ENCODE assay signal across 7 mouse cellular contexts in the genomic region with DNA sequence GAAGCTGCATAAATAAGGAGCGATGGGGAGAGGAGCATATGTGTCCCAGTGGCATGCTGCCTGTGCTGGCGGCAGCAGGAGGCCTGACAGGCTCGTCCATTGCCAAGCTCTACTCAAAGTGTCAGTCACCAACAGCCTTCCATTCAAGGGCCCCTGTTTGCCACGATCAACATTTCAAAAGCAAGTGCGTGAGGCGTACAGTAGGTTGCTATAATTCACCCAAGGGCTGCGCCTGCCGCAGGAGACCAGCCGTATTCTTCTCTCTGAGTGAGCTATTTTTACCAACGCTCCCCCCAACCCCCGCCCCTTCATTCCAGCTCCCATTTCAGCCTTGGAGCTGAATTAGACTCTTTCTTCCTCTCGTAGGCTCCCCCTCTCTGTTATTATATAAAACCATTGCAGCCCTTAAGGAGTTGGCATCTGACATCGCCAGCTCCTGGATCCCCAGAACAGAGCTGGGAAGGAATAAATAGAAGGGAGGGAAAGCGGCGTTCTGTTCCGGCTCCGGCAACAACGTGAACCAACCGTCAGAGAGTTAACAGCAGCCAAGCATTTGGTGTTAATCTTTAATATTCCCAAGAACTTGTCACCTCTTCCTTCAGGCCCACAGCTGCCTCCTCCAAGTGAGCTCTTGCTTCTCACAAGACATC. TPM values are rescaled to one million over a fixed set of nuclear protein-coding genes. Genes with fewer than 3 reads are reported as not detected.
DNase-seq lines count a peak whose midpoint lies in the region; ATAC-seq lines count a peak whose summit lies in the region.

No protein-coding gene starts in this region.

- 15% methylated on average over 19 of the region's 19 CpGs for WGBS in heart, embryonic 16.5 days
- 23% methylated on average over 19 of the region's 19 CpGs for WGBS in midbrain, embryonic 16.5 days

- H3K27ac ChIP-seq in heart, embryonic 16.5 days (ENCODE audit: low read length), result peak overlapping the region; percentile 81
- peak overlapping the region; percentile 60 for H3K27ac ChIP-seq in midbrain, embryonic 16.5 days (ENCODE audit: low read length)

- peak; percentile 69 to 70 for DNase-seq in cerebellum, adult 18-20 months
- DNase-seq in cerebellum, postnatal 36 days, result peak; percentile 59 to 65
- DNase-seq in kidney, postnatal 4 days, result peak; percentile 42 to 55
- no peak for DNase-seq in T-cell, adult 2 months (ENCODE audit: low spot score)
- DNase-seq in spleen, postnatal 36 days (ENCODE audit: low spot score in 2 of 2), result no peak

- ATAC-seq in heart, embryonic 16.5 days (replicated peaks; ENCODE audit: extremely low read depth, insufficient read depth, low FRiP score), result peak; percentile 59
- ATAC-seq in midbrain, embryonic 16.5 days, result peak; percentile 61

- no peaks in the 10 kb centered on the region for H3K27me3 ChIP-seq in heart, embryonic 16.5 days (ENCODE audit: control insufficient read depth, insufficient read depth, low read length)
- no peaks in the 10 kb centered on the region for H3K27me3 ChIP-seq in midbrain, embryonic 16.5 days (ENCODE audit: control insufficient read depth, insufficient read depth, low read depth, low read length)

- H3K9me3 ChIP-seq in heart, embryonic 16.5 days (replicated peaks; ENCODE audit: control insufficient read depth, low read length), result no peaks in the 10 kb centered on the region
- H3K9me3 ChIP-seq in midbrain, embryonic 16.5 days (replicated peaks; ENCODE audit: control insufficient read depth, low read length, poor library complexity, severe bottlenecking), result no peaks in the 10 kb centered on the region

- H3K9ac ChIP-seq in heart, embryonic 16.5 days (ENCODE audit: low read length), result peak overlapping the region; percentile 66
- H3K9ac ChIP-seq in midbrain, embryonic 16.5 days (ENCODE audit: low read depth, low read length), result 0 out of 2 replicates have a peak overlapping the region, but pooled peaks have one; percentile 36

- H3K4me2 ChIP-seq in heart, embryonic 16.5 days (ENCODE audit: low read depth, low read length), result peak overlapping the region; percentile 66
- H3K4me2 ChIP-seq in midbrain, embryonic 16.5 days (ENCODE audit: low read length), result peak overlapping the region; percentile 21

- peaks cover 45% of the 10 kb centered on the region for H3K4me1 ChIP-seq in heart, embryonic 16.5 days (ENCODE audit: control insufficient read depth, insufficient read depth, low read length)
- peaks cover 29% of the 10 kb centered on the region for H3K4me1 ChIP-seq in midbrain, embryonic 16.5 days (ENCODE audit: control insufficient read depth, insufficient read depth, low read length)

- peak overlapping the region; percentile 36 for H3K4me3 ChIP-seq in heart, embryonic 16.5 days (ENCODE audit: low read length)
- no peak overlapping the region for H3K4me3 ChIP-seq in midbrain, embryonic 16.5 days (ENCODE audit: low read depth, low read length)

- H3K36me3 ChIP-seq in heart, embryonic 16.5 days (ENCODE audit: control insufficient read depth, insufficient read depth), result no peaks in the 10 kb centered on the region
- H3K36me3 ChIP-seq in midbrain, embryonic 16.5 days (ENCODE audit: control insufficient read depth, insufficient read depth, low read length), result no peaks in the 10 kb centered on the region

RNA-seq across cellular contexts. Expression of a gene that starts 59.5 kb away (rescaled TPM):
- 357 TPM in 2 replicates for polyA plus RNA-seq in heart, embryonic 16.5 days (2015; fragmentation: Nextera tagmentation; extraction: Ambion mirVana)
- polyA plus RNA-seq in midbrain, embryonic 16.5 days (2015; fragmentation: Nextera tagmentation; extraction: Ambion mirVana), result 483 and 527 TPM in 2 replicates

Comparison
In these comparisons a context has a peak if more than half of its experiments do, and no peak if none do; other contexts are left out.
1. DNase-seq: peak in cerebellum, adult 18-20 months (2 of 2), cerebellum, postnatal 36 days (2 of 2) and kidney, postnatal 4 days (2 of 2); none in T-cell, adult 2 months (single experiment) and spleen, postnatal 36 days (0 of 2).